Mouse (Mus musculus): ENCODE measurements around the gene Rel. TPM values are rescaled to one million over a fixed set of nuclear protein-coding genes. Genes with fewer than 3 reads are reported as not detected.
A peak's percentile ranks its signal among the peaks of the same experiment; 100 is the strongest.

Rel gene
- total and polyA plus RNA-seq, 2 experiments from 2014 or later: 0.38 to 0.99 TPM

DNA sequence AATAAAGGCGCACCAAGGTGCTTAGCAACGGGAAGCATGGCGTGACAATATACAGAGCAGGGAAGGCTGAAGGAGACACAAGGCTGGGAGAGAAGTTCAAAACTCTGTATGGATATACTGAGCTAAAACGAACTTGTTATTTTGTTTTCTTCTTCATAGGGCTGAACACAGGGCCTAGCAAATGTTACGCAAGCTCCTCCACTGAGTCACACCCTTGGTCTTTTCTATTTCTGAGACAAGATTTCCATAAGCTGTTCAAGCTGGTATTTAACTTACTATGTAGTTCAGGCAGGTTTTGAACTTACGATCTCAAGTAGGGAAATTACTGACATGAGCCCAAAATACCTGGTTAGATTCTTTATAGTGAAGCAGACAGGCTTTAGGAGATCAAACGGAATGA is 29.4 kb downstream of the Rel start:
- H3K27me3 ChIP-seq (ENCODE audit: insufficient read depth, low read length): no peaks in the 10 kb centered on the region
- ATAC-seq (ENCODE audit: low FRiP score): no peak
- no peak overlapping the region for H3K4me3 ChIP-seq (ENCODE audit: low read depth, low read length)
- H3K9ac ChIP-seq (replicated peaks; ENCODE audit: low read length, poor library complexity, severe bottlenecking): no peak overlapping the region
- no peak overlapping the region for H3K4me2 ChIP-seq (ENCODE audit: low read depth, low read length, poor library complexity, severe bottlenecking)
- peaks cover 3% of the 10 kb centered on the region; the same call in 1 of the 2 replicates for H3K36me3 ChIP-seq (ENCODE audit: insufficient read depth, low read length)
- no peak for DNase-seq (ENCODE audit: low spot score)
- H3K9me3 ChIP-seq (ENCODE audit: low read length): no peaks in the 10 kb centered on the region
- H3K27ac ChIP-seq (ENCODE audit: low read depth, low read length): no peak overlapping the region
- H3K4me1 ChIP-seq (ENCODE audit: insufficient read depth, low read length): no peaks in the 10 kb centered on the region
- TF ChIP-seq CTCF (IDR thresholded peaks at IDR 0.05): no peak
- WGBS: 93% methylated on average over 7 of the region's 7 CpGs

- H3K4me3 ChIP-seq (ENCODE audit: low read depth, low read length): no peak overlapping the region
- no peaks in the 10 kb centered on the region for H3K9me3 ChIP-seq (ENCODE audit: low read length)
- no peak overlapping the region for H3K4me2 ChIP-seq (ENCODE audit: low read depth, low read length, poor library complexity, severe bottlenecking)
- no peak overlapping the region for H3K27ac ChIP-seq (ENCODE audit: low read depth, low read length)
- H3K9ac ChIP-seq (replicated peaks; ENCODE audit: low read length, poor library complexity, severe bottlenecking): no peak overlapping the region
- H3K4me1 ChIP-seq (ENCODE audit: insufficient read depth, low read length): no peaks in the 10 kb centered on the region
- WGBS: 79% methylated on average over 4 of the region's 4 CpGs
- no peak for TF ChIP-seq CTCF (IDR thresholded peaks at IDR 0.05)
- ATAC-seq (ENCODE audit: low FRiP score) (no peak), DNase-seq (ENCODE audit: low spot score) (no peak)
- H3K36me3 ChIP-seq (ENCODE audit: insufficient read depth, low read length): peaks cover 3% of the 10 kb centered on the region; the same call in 1 of the 2 replicates
- no peaks in the 10 kb centered on the region for H3K27me3 ChIP-seq (ENCODE audit: insufficient read depth, low read length)
Measured at GRCm38 (mm10) chr11:23740895-23741294, 29.9 kb downstream of the Rel start.

DNA sequence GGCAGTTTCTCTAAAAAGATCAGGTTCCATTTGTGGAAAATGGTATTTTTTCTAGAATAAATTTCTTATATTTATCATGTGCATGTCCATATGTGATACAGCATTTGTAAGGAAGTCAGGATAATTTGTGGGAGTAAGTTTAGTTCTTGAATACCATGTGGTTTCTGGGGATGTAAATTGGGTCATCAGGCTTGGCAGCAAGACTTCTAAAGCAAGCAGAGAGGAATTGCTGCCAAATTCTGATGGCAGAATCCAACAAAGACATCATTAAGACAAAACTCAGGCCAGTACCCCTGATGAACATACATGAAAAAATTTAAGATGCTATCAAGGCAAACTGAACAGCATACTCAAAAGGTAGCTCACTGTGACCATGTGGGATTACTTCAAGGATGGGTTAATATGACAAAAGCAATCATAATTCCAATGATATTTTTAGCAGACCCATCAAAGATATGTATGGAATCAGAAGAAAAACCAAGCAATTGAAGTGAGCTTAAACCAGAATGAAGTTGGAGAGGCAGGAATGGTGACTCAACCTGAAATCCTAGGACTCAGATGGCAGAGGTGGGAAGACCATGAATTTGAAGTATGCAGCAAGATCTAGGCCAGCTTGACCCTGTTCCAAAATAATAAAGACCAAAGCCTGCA is 34.8 kb downstream of the Rel start:
- DNase-seq (ENCODE audit: low spot score) (peak; percentile 6), ATAC-seq (ENCODE audit: low FRiP score) (no peak)

DNA sequence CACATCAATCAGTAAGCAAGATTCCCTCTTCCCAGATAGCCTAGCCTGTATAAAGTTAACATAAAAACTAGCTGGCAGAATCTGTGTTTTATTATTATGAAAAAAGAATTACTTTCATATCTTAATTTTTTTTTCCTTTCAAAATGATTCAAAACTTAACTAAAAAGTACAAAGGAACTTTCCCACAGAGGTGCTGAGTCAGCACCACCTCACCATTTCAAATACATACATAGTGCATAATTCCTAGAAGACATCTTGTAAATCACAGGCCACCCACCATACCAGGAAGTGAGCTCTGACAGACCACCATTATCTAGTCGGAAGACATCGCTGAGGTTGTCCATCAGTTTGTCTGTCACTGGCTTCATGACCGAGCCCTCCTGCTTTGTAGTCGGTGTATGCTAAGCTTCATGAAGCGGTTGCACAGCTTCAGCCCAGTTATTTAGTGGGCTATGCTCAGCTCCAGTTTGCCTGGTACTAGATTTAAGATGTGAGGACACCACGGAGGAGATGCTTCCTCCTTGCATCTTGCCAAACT is 36.0 kb downstream of the Rel start:
- H3K27ac ChIP-seq (ENCODE audit: low read depth, low read length): no peak overlapping the region
- H3K27me3 ChIP-seq (ENCODE audit: insufficient read depth, low read length): no peaks in the 10 kb centered on the region
- H3K4me2 ChIP-seq (ENCODE audit: low read depth, low read length, poor library complexity, severe bottlenecking): no peak overlapping the region
- no peak for ATAC-seq (ENCODE audit: low FRiP score)
- no peak overlapping the region for H3K4me3 ChIP-seq (ENCODE audit: low read depth, low read length)
- WGBS: 92% methylated on average over 6 of the region's 6 CpGs
- TF ChIP-seq CTCF (IDR thresholded peaks at IDR 0.05): no peak
- no peak overlapping the region for H3K9ac ChIP-seq (replicated peaks; ENCODE audit: low read length, poor library complexity, severe bottlenecking)
- no peak for DNase-seq (ENCODE audit: low spot score)
- peaks cover 7% of the 10 kb centered on the region for H3K36me3 ChIP-seq (ENCODE audit: insufficient read depth, low read length)
- H3K9me3 ChIP-seq (ENCODE audit: low read length): no peaks in the 10 kb centered on the region
- H3K4me1 ChIP-seq (ENCODE audit: insufficient read depth, low read length): no peaks in the 10 kb centered on the region

More for the DNA sequence above, 34.8 kb downstream of the Rel start:
- Histone ChIP-seq H3K9ac (replicated peaks; ENCODE audit: low read length, poor library complexity, severe bottlenecking) (no peak overlapping the region), H3K27ac (ENCODE audit: low read depth, low read length) (no peak overlapping the region), H3K36me3 (ENCODE audit: insufficient read depth, low read length) (peaks cover 7% of the 10 kb centered on the region; the same call in 1 of the 2 replicates), H3K9me3 (ENCODE audit: low read length) (no peaks in the 10 kb centered on the region), H3K27me3 (ENCODE audit: insufficient read depth, low read length) (no peaks in the 10 kb centered on the region), H3K4me1 (ENCODE audit: insufficient read depth, low read length) (no peaks in the 10 kb centered on the region), H3K4me2 (ENCODE audit: low read depth, low read length, poor library complexity, severe bottlenecking) (no peak overlapping the region), H3K4me3 (ENCODE audit: low read depth, low read length) (no peak overlapping the region)
- TF ChIP-seq CTCF (IDR thresholded peaks at IDR 0.05): no peak

DNA sequence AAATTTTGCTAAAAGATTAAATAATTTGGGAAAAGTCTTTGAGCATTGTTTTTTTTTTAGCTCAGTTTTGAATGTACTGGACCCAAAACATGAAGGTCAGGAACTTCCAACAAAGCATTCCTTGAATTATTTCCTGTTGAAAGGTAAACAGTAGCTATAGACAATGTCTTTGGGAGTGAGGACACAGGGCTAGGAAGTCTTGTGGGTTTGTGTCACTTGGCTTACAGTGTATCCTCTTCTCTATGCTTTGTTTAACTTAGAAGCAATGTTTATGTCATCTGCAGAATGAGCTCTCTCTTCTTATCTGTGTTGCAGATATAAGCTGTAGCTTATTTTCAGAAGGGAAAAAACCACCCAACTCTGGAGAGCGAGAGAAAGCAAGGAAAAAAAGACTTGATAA is 37.9 kb downstream of the Rel start:
- no peak overlapping the region for H3K4me2 ChIP-seq (ENCODE audit: low read depth, low read length, poor library complexity, severe bottlenecking)
- no peaks in the 10 kb centered on the region for H3K4me1 ChIP-seq (ENCODE audit: insufficient read depth, low read length)
- no peak overlapping the region for H3K4me3 ChIP-seq (ENCODE audit: low read depth, low read length)
- DNase-seq (ENCODE audit: low spot score) (no peak), ATAC-seq (ENCODE audit: low FRiP score) (no peak)
- no peak overlapping the region for H3K27ac ChIP-seq (ENCODE audit: low read depth, low read length)
- peaks cover 23% of the 10 kb centered on the region for H3K36me3 ChIP-seq (ENCODE audit: insufficient read depth, low read length)
- 93% methylated on average over 1 of the region's 1 CpGs for WGBS
- no peak overlapping the region for H3K9ac ChIP-seq (replicated peaks; ENCODE audit: low read length, poor library complexity, severe bottlenecking)
- TF ChIP-seq CTCF (IDR thresholded peaks at IDR 0.05): no peak
- no peaks in the 10 kb centered on the region for H3K27me3 ChIP-seq (ENCODE audit: insufficient read depth, low read length)
- H3K9me3 ChIP-seq (ENCODE audit: low read length): no peaks in the 10 kb centered on the region

DNA sequence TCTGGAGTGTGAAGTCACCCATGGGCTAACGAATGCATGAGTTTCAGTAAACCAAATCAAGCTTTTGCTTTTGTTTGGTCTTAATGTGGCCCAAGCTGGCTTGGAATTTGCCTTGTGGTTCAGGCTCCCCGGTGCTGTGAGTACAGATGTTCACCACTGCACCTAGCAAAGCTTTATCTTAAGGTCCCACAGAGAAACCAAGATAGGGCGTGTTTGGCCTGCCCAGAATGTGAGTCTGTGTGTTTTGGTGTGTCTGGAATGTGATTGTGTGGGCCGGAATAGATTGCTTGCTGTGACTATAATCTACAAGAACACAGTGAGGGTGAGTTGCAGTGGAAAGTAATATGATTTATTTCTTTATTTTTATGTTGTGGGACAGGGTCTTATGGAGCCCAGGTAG is 40.6 kb downstream of the Rel start:
- DNase-seq (ENCODE audit: low spot score): no peak
- Histone ChIP-seq H3K27me3 (ENCODE audit: insufficient read depth, low read length) (no peaks in the 10 kb centered on the region), H3K27ac (ENCODE audit: low read depth, low read length) (no peak overlapping the region), H3K4me3 (ENCODE audit: low read depth, low read length) (no peak overlapping the region), H3K36me3 (ENCODE audit: insufficient read depth, low read length) (peaks cover 39% of the 10 kb centered on the region), H3K9ac (replicated peaks; ENCODE audit: low read length, poor library complexity, severe bottlenecking) (no peak overlapping the region), H3K4me2 (ENCODE audit: low read depth, low read length, poor library complexity, severe bottlenecking) (no peak overlapping the region), H3K9me3 (ENCODE audit: low read length) (no peaks in the 10 kb centered on the region), H3K4me1 (ENCODE audit: insufficient read depth, low read length) (no peaks in the 10 kb centered on the region)
- ATAC-seq (ENCODE audit: low FRiP score): no peak
- 90% methylated on average over 4 of the region's 4 CpGs for WGBS
- TF ChIP-seq CTCF (IDR thresholded peaks at IDR 0.05): no peak

Data from midbrain, postnatal 0 days (tissue).